Mouse (Mus musculus): ENCODE results near the gene Smpd2. TPM values are rescaled to one million over a fixed set of nuclear protein-coding genes. Genes with fewer than 3 reads are reported as not detected.

Smpd2 gene
- polyA plus RNA-seq, 1 experiment, result 15.2 TPM

DNA sequence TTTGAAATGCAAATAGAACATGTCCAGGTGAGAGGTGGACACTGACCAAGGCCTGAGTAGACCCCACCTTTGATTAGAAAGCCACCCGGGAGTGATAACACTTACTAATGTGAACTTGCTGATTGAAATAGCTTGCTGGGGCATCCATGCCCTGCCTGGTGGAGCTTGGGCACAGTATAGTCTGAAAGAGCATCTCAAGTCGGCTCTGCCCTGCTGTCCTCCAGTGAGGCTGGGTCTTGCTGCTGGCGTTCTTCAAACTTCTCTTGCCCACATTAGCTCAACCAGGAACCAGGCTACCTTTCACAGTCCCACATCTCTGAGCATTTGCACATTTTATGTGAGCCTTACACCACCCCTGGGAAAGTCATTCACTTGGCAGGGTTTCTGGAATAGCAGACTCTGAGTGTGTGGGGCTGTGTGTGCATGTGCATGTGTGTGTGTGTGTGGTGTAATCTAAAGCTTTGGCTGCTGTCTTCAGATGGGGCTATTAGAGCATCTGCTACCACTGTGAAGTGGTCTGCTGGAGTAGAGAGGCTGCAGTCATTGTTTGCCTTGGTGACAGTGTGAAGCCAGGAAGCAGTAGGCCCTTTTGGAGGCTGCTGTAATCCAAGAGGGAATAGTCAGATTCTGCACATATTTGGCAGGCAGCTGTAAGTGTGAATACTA lies 29.0 kb downstream of the Smpd2 start:
- TF ChIP-seq POLR2A (IDR thresholded peaks at IDR 0.05; ENCODE audit: borderline replicate concordance, low read depth, low read length) (no peak), CTCF (IDR thresholded peaks at IDR 0.05; ENCODE audit: low read depth, low read length) (no peak)
- Histone ChIP-seq H3K4me1 (ENCODE audit: control insufficient read depth, insufficient read depth, low read length) (peaks cover 5% of the 10 kb centered on the region; the same call in 1 of the 2 replicates), H3K27ac (ENCODE audit: insufficient read depth, low read depth, low read length) (no peak overlapping the region), H3K4me3 (ENCODE audit: insufficient read depth, low read length) (no peak overlapping the region)

DNA sequence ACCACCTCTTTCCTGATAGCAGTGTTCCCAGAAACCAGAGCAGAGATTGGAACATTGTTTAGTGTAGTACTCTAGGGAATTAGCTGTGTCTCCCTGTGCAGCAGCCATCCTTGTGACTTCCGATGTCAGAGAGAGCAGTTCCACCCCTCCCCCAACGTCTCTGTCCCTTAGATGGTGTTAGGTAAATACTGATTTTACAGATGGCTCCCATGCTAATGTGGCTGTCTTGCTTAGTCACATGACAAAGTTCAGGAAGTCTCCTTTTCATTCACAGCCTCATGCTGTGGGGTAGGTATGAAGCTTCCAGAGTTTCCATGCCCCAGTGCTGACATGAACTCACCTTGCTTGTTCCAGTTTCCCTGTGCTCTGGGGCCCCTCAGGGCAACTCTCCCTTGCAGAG lies 29.7 kb downstream of the Smpd2 start:
- Histone ChIP-seq H3K27ac (ENCODE audit: insufficient read depth, low read depth, low read length) (no peak overlapping the region), H3K4me1 (ENCODE audit: control insufficient read depth, insufficient read depth, low read length) (peaks cover 5% of the 10 kb centered on the region; the same call in 1 of the 2 replicates), H3K4me3 (ENCODE audit: insufficient read depth, low read length) (no peak overlapping the region)
- no peak for TF ChIP-seq POLR2A (IDR thresholded peaks at IDR 0.05; ENCODE audit: borderline replicate concordance, low read depth, low read length)
- no peak for TF ChIP-seq CTCF (IDR thresholded peaks at IDR 0.05; ENCODE audit: low read depth, low read length)

DNA sequence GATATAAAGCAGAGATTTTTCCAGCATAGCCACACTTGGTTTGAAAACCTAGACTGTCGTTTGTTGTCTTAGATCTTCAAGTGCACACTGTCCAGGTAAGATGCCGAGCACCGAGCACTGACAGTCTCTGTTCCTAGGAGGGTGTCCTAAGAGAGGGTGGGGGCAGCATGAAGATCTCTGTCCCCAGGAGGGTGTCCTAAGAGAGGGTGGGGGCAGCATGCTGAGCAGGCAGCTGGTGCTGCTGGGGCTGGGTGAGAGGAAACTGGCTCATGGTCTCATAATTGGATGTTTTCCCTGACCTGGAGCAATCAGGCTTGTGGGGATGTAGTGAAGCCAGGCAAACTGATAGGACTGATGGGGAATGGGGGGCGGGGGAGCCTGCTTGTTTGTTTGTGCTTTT lies 30.2 kb downstream of the Smpd2 start:
- Histone ChIP-seq H3K4me1 (ENCODE audit: control insufficient read depth, insufficient read depth, low read length) (peaks cover 5% of the 10 kb centered on the region; the same call in 1 of the 2 replicates), H3K27ac (ENCODE audit: insufficient read depth, low read depth, low read length) (no peak overlapping the region), H3K4me3 (ENCODE audit: insufficient read depth, low read length) (no peak overlapping the region)
- TF ChIP-seq POLR2A (IDR thresholded peaks at IDR 0.05; ENCODE audit: borderline replicate concordance, low read depth, low read length), result no peak
- no peak for TF ChIP-seq CTCF (IDR thresholded peaks at IDR 0.05; ENCODE audit: low read depth, low read length)

DNA sequence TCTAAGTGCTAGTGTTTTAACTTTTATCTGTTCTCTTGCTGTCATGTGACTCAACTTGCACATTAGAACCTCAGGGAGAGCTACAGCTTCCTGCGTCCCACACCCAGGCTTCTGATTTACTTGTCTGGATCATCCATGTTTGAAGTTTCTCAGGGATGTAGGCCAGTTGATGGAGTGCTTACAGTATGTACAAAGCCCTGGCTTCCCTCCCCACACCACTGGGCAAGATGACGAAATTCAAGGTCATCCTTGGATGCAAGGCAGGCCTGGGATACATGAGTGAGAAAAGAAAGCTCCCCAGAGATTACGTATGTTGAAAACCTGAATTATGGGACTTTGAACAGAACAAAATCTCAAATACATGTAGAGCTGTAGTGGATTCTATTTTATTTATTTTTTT lies 37.4 kb downstream of the Smpd2 start:
- Histone ChIP-seq H3K4me3 (ENCODE audit: insufficient read depth, low read length) (no peak overlapping the region), H3K4me1 (ENCODE audit: control insufficient read depth, insufficient read depth, low read length) (peaks cover 11% of the 10 kb centered on the region), H3K27ac (ENCODE audit: insufficient read depth, low read depth, low read length) (no peak overlapping the region)
- no peak for TF ChIP-seq POLR2A (IDR thresholded peaks at IDR 0.05; ENCODE audit: borderline replicate concordance, low read depth, low read length)
- no peak for TF ChIP-seq CTCF (IDR thresholded peaks at IDR 0.05; ENCODE audit: low read depth, low read length)

DNA sequence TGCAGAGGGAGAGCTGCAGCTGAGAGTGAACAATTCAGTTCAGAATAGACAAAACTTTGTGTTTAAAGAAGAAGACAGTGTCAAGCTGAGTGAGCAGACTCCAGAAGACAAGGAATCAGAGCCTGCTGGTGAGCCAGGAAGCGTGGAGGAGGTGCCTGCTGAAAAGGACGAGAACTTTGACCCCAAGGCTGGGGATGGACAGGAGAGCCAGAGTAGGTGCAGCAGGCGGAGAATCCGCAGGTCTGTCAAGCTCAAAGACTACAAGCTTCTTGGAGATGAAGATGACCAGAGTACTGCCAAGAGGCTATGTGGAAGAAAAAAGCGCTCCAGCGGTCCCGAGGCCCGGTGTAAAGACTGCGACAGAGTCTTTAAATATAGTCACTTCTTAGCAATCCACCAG lies 38.5 kb downstream of the Smpd2 start:
- no peak overlapping the region for H3K4me3 ChIP-seq (ENCODE audit: insufficient read depth, low read length)
- no peak overlapping the region for H3K27ac ChIP-seq (ENCODE audit: insufficient read depth, low read depth, low read length)
- TF ChIP-seq POLR2A (IDR thresholded peaks at IDR 0.05; ENCODE audit: borderline replicate concordance, low read depth, low read length) (no peak), CTCF (IDR thresholded peaks at IDR 0.05; ENCODE audit: low read depth, low read length) (no peak)
- peaks cover 11% of the 10 kb centered on the region for H3K4me1 ChIP-seq (ENCODE audit: control insufficient read depth, insufficient read depth, low read length)

DNA sequence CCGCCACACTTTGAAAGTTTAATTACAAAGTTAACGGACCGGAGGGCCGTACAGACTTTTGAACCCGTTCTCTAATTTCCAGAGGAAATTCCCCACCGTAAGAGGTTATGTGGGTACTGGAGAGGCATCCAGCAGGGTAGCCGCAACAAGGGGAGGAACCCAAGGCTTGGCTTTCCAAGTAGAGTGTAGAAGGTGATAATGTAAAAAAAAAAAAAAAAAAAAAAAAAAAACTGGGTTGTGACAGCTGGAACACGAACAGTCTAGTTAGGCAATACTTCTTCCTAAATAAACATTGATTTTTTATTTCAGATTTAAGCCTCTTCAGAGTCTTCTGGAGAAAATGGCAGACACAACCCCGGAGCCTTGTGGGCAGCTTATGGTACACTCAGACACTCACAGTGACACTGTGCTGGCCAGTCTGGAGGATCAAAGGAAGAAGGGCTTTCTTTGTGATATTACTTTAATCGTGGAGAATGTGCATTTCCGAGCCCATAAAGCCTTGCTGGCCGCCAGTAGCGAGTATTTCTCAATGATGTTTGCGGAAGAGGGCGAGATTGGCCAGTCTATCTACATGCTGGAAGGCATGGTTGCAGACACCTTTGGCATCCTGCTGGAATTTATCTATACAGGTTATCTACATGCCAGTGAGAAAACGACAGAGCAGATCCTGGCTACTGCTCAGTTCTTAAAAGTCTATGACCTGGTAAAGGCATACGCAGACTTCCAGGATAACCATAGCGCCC lies 39.2 kb downstream of the Smpd2 start:
- TF ChIP-seq CTCF (IDR thresholded peaks at IDR 0.05; ENCODE audit: low read depth, low read length), result no peak
- no peak for TF ChIP-seq POLR2A (IDR thresholded peaks at IDR 0.05; ENCODE audit: borderline replicate concordance, low read depth, low read length)
- H3K4me3 ChIP-seq (ENCODE audit: insufficient read depth, low read length), result peak overlapping the region; percentile 72
- H3K4me1 ChIP-seq (ENCODE audit: control insufficient read depth, insufficient read depth, low read length), result peaks cover 11% of the 10 kb centered on the region
- H3K27ac ChIP-seq (ENCODE audit: insufficient read depth, low read depth, low read length), result peak overlapping the region; percentile 7; the same call in 1 of the 2 replicates

DNA sequence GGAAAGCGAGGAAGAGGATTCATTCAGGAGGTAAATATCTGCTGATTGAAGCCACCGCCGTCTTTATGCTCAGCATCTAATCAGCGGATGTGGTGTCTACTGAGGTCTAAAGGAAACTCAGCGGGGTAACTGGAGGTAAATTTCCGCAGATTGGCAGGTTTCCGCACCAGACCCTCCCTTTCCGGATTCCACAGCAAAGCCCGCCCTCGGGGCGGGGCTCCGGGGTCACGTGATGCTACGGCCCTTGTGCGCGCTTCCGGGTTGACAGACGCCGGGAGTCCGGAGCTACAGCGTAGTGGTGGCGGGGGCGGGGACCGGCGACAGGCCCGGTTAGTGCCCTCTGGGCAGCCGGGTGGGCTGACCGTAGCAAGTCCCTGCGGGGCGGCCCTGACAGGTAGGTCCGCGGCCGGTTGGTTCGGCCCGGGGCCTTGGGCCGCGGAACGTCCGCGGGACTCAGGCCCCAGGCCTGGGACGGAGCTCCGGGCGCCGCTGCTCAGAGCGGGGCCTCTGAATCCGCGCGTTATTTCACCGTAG lies 40.0 kb downstream of the Smpd2 start, which contains the start of gene Zbtb24:
TSS of gene Zbtb24 (plus strand) at position 247 of the 534 bp plus-strand sequence.
- H3K27ac ChIP-seq (ENCODE audit: insufficient read depth, low read depth, low read length), result peak within 1 kb of the TSS; percentile 17
- H3K4me1 ChIP-seq (ENCODE audit: control insufficient read depth, insufficient read depth, low read length), result peaks cover 11% of the 10 kb centered on the region
- TF ChIP-seq CTCF (IDR thresholded peaks at IDR 0.05; ENCODE audit: low read depth, low read length) (no peak), POLR2A (IDR thresholded peaks at IDR 0.05; ENCODE audit: borderline replicate concordance, low read depth, low read length) (peak; percentile 44; the same call in 1 of the 2 replicates)
- H3K4me3 ChIP-seq (ENCODE audit: insufficient read depth, low read length), result peak within 1 kb of the TSS; percentile 72

DNA sequence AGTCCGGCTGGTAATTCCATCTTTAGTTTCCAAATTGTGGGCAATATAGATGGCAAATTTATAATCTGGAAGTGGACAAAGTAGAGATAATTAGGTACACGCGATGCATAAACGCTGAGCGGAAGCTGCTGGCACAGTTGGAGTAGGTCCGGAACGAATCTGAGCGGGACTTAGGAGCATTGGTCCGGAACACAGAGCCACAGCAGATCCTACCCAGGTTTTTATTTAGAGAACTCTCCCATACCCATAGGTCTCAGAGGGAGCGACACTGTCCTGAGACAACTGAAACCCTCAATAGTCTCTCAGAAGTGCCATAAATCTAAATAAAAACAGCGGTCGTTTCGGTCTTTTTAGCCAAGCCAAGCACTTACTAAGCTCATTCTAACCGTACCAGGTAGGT lies 40.5 kb downstream of the Smpd2 start:
- TF ChIP-seq POLR2A (IDR thresholded peaks at IDR 0.05; ENCODE audit: borderline replicate concordance, low read depth, low read length) (no peak), CTCF (IDR thresholded peaks at IDR 0.05; ENCODE audit: low read depth, low read length) (no peak)
- Histone ChIP-seq H3K4me1 (ENCODE audit: control insufficient read depth, insufficient read depth, low read length) (peaks cover 11% of the 10 kb centered on the region), H3K27ac (ENCODE audit: insufficient read depth, low read depth, low read length) (peak overlapping the region; percentile 17; the same call in 1 of the 2 replicates), H3K4me3 (ENCODE audit: insufficient read depth, low read length) (peak overlapping the region; percentile 72)

DNA sequence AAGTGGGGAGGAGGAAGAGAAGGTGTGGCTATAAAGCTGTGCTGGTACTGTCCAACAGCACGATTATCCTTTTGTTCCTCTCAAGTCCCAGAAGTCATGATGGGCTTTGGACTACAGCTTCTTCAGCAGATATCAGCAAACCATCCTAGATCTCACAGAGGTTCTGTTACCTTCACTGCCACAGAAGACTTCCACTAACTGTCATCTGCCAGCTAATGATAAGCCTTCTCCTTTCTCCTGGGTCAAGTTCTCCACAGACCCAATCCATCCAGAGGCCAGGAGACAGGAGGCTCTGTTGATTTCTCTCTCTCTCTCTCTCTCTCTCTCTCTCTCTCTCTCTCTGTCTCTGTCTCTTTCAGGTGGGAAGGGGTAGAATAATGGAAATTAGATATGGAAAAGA lies 42.0 kb downstream of the Smpd2 start:
- Histone ChIP-seq H3K27ac (ENCODE audit: insufficient read depth, low read depth, low read length) (no peak overlapping the region), H3K4me1 (ENCODE audit: control insufficient read depth, insufficient read depth, low read length) (peaks cover 11% of the 10 kb centered on the region), H3K4me3 (ENCODE audit: insufficient read depth, low read length) (no peak overlapping the region)
- no peak for TF ChIP-seq CTCF (IDR thresholded peaks at IDR 0.05; ENCODE audit: low read depth, low read length)
- no peak for TF ChIP-seq POLR2A (IDR thresholded peaks at IDR 0.05; ENCODE audit: borderline replicate concordance, low read depth, low read length)

Other genes with a start within 250 kb of the Smpd2 start
- gene Fig4, start 187.1 kb downstream of the Smpd2 start, polyA plus RNA-seq (2012; ENCODE audit: insufficient read depth, insufficient read length, missing spikeins), result 14.5 and 16.3 TPM in 2 replicates
- gene Ak9, start 186.4 kb downstream of the Smpd2 start, polyA plus RNA-seq (2012; ENCODE audit: insufficient read depth, insufficient read length, missing spikeins), result not detected in 2 replicates
- 11.8 and 13.4 TPM in 2 replicates for gene Zbtb24, start 40.0 kb downstream of the Smpd2 start, polyA plus RNA-seq (2012; ENCODE audit: insufficient read depth, insufficient read length, missing spikeins)
- 44.8 and 55.9 TPM in 2 replicates for gene Mical1, start 14.1 kb downstream of the Smpd2 start, polyA plus RNA-seq (2012; ENCODE audit: insufficient read depth, insufficient read length, missing spikeins)
- gene Ppil6, start 70 bp upstream of the Smpd2 start, polyA plus RNA-seq (2012; ENCODE audit: insufficient read depth, insufficient read length, missing spikeins), result not detected in 2 replicates
- 54.0 and 57.3 TPM in 2 replicates for gene Cd164, start 29.0 kb upstream of the Smpd2 start, polyA plus RNA-seq (2012; ENCODE audit: insufficient read depth, insufficient read length, missing spikeins)
- not detected in 2 replicates for gene Ccdc162, start 226.3 kb upstream of the Smpd2 start, polyA plus RNA-seq (2012; ENCODE audit: insufficient read depth, insufficient read length, missing spikeins)

Measured in bone marrow macrophage, adult 2 months (primary cell).